Mouse (Mus musculus): Measurements from ENCODE around the gene Glt8d2.
A peak's percentile ranks its signal among the peaks of the same experiment; 100 is the strongest.
"Not testable (repeated sequence)": the region's sequence is repeated elsewhere in the genome, so short reads cannot be mapped to it uniquely, and the experiment has no call there.

Glt8d2 gene

GRCm38 (mm10) chr10:82646083-82646482 is 44.4 kb downstream of the Glt8d2 start:
- DNase-seq (ENCODE audit: low spot score) = no peak

DNA sequence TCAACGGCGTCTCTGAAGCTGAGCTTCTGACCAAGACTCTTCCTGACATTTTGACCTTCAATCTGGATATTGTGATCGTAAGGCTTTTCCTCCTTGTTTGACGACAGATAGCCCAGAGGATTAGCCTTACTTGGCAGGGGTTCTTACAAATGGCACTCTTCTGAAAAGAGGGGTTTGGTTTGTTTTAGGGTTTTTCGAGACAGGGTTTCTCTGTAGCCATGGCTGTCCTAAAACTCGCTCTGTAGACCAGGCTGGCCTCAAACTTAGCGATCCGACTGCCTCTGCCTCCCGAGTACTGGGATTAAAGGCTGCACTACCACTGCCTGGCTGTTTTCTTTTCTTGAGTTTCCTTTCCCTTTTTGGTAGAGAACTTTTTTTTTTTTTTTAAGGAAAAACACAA is 49.0 kb downstream of the Glt8d2 start:
- DNase-seq (ENCODE audit: low spot score) = no peak

DNA sequence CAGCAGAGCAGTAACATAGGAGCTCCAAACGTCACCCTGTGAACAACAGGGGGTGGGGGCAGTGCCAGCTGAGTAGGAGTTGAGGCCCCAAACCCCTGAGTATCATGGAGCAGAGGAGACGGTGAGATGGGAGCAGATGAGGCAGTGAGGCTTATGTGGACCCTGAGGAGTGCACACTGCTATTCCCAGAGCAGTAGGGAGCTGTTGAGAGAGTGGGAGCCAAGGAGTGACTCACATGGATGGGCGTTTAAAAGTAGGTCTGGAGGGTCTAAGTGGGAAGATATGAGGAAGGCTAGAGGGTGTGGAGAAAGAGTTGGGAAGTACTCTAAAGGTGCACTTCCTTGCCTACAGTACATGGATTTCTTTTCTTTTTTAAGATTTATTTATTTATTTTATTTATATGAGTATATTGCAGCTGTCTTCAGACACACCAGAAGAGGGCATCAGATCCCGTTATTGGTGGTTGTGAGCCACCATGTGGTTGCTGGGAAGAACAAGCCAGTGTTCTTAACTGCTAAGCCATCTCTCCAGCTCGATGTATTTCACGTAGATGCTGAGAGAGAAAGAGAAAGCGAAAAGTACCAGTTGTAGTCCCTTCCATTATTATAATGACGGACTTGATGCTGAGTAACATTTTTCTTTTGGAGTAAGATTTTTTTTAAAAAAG is 51.3 kb downstream of the Glt8d2 start:
- DNase-seq (ENCODE audit: low spot score) = no peak

- no peak for DNase-seq (ENCODE audit: low spot score)
Observed at GRCm38 (mm10) chr10:82636321-82636720, 54.1 kb downstream of the Glt8d2 start.

DNA sequence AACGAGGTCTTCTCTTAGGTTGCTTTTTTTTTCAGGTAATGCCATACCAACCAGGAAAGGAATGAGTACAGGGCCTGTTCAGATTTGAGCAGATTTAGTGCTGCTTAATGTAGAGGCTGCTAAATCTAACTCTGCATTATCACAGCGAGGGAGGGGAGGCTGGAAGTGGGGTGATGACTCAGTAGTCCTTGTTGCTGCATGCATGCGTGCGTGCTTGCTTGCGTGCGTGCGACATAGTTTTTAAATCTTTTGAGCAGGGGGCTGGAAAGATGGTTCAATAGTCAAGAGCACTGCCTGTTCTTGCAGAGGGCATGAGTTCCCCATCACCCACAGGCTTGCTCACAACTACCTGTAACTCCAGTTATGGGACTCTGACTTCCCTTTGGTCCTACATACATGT is 56.1 kb downstream of the Glt8d2 start:
- DNase-seq (ENCODE audit: low spot score) = no peak

- DNase-seq (ENCODE audit: low spot score) = no peak
Observed at GRCm38 (mm10) chr10:82632496-82633280, 57.8 kb downstream of the Glt8d2 start.

DNA sequence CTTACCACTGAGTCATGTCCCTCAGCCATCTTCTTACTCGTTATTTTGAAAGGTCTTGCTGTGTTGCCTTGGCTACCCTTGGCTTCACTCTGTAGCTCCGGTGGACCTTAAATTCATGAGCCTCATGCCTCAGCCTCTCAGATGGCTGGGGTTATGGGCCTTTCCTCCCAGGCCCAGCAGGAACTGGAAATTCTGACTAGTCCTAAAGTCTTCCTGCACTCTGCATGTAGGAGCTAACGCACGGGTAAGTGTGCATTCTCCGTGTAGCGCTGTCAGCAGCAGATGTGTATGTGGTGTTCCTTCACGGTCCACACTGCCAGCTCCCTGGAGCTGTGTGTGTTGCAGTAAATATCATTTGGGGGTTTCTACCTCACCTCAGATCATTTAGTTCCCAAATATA is 59.3 kb downstream of the Glt8d2 start:
- no peak for DNase-seq (ENCODE audit: low spot score)

- no peak for DNase-seq (ENCODE audit: low spot score)
Observed at GRCm38 (mm10) chr10:82630497-82630896, 60.0 kb downstream of the Glt8d2 start.

GRCm38 (mm10) chr10:82629586-82630255 is 60.7 kb downstream of the Glt8d2 start, which contains the start of gene Tdg:
Gene Tdg (plus strand): TSS chr10:82629828.
- DNase-seq (ENCODE audit: low spot score) = peak; percentile 91

DNA sequence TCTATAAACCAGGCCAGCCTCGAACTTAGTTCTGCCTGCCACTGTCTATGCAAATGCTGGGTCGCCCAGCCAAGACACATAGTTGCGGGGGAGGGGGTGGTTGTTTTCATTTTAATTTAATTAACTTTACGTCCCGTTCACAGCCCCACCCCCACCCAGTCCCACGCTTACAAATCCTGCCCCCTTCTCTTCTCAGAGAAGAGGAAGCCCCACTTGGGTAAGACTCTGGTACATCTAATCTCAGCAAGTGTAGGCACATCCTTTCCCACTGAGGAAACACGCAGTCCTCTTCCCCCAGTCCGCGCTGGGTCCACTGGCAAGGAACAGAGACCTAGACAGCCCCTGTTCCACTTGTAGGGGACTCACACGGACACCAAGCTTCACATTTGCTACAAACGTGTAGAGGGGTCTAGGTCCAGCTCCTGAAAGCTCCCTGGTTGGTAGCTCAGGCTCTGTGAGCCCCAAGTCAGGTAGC is 61.3 kb downstream of the Glt8d2 start:
- no peak for DNase-seq (ENCODE audit: low spot score)

DNA sequence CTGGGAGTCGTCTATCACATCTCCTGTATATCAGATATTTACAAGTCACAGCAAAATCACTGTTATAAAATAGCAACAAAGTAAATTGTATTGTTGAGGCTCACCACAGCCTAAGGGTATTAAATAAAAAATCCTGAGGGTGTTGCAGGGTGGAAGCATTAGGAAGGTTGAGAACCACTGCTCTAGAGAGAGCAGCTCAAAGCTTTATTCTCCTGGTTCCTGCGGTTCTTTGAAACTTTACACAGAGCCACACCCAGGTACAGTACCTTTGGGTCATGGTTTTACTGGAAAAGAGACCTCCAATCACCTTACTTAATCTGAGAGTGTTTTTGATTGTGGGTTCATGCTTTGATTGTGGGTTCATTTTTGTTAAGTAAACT is 66.9 kb downstream of the Glt8d2 start:
- not testable (repeated sequence) for DNase-seq (ENCODE audit: low spot score)

DNA sequence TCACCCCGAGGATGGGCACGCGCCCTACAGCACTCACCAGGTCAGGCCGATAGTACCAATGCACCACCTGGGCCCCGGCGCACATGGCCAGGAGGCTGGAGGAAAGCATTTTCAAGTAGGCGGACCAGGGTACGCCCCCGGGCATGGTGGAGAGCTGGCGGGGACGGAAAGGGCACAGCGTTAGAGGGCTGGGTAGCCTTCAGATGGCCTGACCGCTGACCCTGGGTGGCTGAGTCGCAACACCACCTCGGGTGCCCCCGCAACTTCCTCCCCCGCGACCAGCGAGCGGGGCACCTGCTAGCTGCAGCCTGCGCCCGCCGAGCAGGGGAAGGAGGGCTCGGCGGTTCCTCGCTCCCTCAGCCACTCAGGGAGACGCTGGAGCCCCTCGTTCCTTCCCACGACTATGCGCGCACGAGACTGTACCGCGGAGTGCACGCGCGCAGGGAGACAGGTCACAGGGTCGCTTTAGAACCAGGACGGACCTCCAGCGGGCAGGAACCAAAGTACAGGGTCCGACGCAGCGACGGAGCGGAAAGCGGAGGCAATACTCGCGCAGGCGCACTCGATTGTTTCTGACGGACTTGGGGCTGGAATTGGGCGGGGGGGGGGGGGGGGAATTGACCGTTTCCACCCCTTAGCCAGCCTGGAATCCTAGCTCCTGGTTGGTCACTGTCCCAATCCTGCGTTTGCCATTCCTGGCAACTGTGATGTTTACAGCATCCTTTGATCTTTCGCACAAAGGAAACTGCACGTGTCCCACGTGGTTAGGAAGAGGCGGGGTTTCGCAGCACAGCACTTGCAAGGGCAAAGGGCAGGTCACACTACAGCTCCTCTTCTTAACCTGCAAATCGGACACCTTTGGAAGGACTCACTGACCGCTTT is 67.5 kb downstream of the Glt8d2 start, which contains the start of gene 1190007I07Rik:
Gene 1190007I07Rik, minus strand, starts transcription at position 558 of the 882 bp plus-strand sequence.
- DNase-seq (ENCODE audit: low spot score) = peak; percentile 94

DNA sequence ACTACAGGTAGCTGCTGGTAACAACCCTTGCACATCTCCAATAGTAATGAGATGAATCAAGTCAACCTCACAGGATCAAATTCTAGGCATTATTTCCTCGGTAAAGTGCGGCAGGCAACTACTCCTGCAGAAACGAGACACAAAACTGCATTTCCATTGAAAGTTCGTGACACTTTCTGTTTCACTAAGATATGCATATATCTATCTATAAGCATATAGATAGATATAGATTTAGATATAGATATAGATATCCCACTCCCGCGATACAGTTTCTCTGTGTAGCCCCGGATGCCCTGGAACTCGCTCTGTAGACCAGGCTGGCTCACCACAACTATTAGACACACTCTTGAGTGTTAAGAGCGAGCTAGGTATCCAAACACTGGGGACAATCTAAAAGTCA is 68.2 kb downstream of the Glt8d2 start:
- DNase-seq (ENCODE audit: low spot score) = peak; percentile 15
